Mouse (Mus musculus): ENCODE results near the gene Agr2.

DNA sequence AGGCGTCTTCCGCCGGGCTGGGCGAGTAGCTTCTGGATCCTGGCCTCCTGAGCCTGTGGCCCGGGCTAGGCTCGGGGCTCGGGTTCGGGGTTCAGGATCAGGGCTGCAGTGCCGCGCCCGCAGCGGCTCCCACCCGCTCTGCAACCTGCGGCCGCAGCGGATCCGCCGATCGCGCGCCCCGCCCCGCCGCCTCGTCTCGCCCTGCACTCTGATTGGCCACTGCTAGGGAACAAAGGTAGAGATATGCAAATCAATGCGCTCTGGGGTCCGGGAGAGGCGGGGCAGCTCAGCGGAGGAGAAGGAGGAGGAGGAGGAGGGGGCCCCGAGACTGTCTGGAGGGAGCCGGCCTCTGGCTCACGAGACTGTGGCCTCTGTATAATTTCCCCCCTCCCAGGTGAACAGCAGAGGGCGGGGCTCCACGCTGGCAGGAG lies 49.7 kb downstream of the Agr2 start, which contains the start of gene Tspan13:
- TF ChIP-seq CTCF (conservative IDR thresholded peaks at IDR 0.05; ENCODE audit: low read length) (no peak), POU5F1 (IDR thresholded peaks at IDR 0.05; ENCODE audit: borderline replicate concordance, low read length) (no peak), NANOG (IDR thresholded peaks at IDR 0.05; ENCODE audit: borderline replicate concordance, low read length) (no peak)

Data from E14TG2a.4 (cell line).